Mouse (Mus musculus): ENCODE results near the gene Evpl.

DNA sequence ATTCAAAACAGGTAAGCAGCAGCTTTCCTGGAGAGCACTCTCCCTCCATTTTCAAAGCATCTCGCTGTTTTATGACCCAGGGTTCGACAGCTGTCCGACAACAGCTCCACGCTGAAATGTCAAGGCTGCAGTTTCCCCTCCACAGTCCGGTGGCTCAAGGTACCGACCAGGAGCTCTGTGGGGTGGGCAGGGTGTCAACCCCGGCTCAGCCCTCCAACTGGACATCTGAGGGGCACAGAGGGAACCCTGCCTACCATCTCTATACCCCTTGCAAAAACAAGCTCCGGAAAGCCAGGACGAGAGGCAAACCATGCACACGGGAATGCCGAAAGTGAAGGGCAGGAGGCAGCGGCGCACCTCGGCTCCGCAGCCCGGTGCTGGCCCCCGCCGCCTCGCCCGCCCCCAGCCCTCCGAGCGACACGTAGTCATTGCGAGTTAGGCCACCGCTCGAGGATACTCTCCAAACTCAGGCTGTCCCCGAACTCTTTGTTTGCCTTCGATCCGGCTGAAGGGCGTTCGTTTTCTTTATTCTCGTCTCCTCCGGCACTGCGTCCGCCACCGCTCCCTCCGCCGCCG, 35.7 kb upstream of the Evpl start:
- TF ChIP-seq CTCF (conservative IDR thresholded peaks at IDR 0.05; ENCODE audit: low read length) (no peak), POU5F1 (IDR thresholded peaks at IDR 0.05; ENCODE audit: borderline replicate concordance, low read length) (no peak)

Data from E14TG2a.4 (cell line).